Mouse (Mus musculus) colon, adult 2 months (tissue): ENCODE results near the gene Klhdc10. TPM values are rescaled to one million over a fixed set of nuclear protein-coding genes. Genes with fewer than 3 reads are reported as not detected.

Experiments
- polyA plus RNA-seq: library from polyadenylated mRNA; depleted of rRNA; stranded (reverse); fragments of >200 nt; gene quantifications from 2 replicates; pipeline ENCODE4 v1.2.3, GENCODE M21; 2012; rRNA removed

Gene Klhdc10
- polyA plus RNA-seq: 13.1 and 14.3 TPM in 2 replicates

DNA sequence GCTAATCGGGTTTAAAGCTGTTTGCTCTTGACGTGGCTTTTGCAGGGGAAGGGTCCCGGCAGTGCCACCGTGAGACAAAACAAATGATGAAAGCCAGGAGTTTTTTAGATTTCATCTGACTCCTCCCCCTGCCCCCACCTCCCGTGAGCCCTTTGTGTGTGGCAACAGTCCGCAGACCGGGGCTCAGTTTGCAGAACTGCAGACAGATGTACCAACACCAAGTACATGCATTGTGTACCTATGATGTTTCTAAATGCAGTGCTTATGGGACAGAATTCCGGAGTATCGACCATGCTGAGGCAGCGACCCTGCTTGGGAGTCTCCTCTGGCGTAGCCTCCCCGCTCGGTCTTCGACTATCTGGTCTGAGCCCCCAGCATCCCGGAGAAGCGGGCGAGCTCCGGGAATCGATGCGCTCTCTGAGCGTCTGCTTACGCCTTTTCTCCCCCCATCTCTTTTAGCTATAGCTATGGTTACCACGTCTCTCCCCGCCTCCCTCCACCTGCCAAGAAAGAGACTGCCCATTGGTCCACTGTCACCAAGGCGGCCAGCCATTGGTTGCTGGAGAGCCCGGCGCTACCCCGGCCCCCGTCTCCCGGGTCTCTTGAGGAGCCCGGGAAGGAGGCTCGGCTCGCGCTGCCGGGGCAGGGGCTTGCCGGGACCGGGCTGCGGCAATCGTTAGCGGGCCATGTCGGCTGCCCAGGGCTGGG, at the start of gene Klhdc10:
Gene Klhdc10 (plus strand): TSS at position 561 of the 708 bp plus-strand sequence.

DNA sequence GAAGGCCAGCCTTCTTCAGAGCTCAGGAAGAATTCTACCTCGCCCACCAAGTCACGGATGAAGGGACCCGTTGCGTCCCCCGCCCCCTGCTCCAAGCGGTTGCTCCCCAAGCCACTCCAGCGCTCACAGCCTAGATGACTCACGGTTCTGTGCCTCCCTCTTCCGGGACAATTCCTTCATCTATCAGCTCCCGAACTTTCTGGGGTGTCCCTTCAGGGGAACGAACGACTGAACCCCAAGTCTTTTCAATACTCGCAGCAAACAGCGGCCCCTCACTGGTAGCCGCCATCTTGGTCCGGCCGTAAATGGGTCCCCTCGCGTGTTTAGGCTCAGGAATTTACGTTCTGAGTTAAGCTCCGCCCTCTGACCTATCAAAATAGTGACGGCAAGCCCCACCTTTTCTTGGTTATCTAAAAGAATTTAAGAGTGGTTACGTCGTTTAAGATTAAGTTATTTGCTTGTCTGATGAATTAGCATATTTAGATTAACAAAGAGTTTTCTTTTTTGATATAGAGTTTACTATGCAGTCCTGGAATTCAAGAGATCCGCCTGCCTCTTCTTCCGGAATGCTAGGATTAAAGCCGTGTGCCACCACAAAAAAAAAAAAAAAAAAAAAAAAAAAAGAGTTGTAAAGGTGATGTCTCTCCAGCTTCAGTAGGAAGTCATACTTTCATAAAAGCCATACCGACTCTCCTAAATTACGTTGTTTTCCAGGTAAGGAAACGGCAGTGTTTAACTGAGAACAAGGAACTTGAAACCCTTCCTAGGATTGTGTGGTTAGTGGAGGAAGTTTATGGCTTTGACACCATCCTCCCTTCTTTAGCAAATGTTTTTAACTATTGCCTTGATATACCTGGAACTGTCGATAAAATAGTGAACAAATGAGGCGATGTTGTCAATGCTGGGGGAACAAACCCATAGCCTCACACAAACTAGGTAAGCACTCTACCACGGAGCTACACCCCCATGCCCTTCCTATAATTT, 10.7 kb upstream of the Klhdc10 start, which contains the start of gene Zc3hc1:
Gene Zc3hc1 (minus strand): TSS at position 315 of the 984 bp plus-strand sequence.

Other genes with a start within 250 kb of the Klhdc10 start
- 111 and 135 TPM in 2 replicates for gene Ube2h, start 97.3 kb upstream of the Klhdc10 start, polyA plus RNA-seq
- 5.5 and 8.5 TPM in 2 replicates for gene Zc3hc1, start 10.8 kb upstream of the Klhdc10 start, polyA plus RNA-seq
- gene Tmem209, start 107.9 kb downstream of the Klhdc10 start, polyA plus RNA-seq: 20.8 and 23.2 TPM in 2 replicates
- not detected in 2 replicates for gene Ssmem1, start 108.0 kb downstream of the Klhdc10 start, polyA plus RNA-seq
- gene Cpa2, start 139.7 kb downstream of the Klhdc10 start, polyA plus RNA-seq: 1.7 and 79.8 TPM in 2 replicates
- 0.05 TPM in 1 of 2 replicates, not detected in the other for gene Cpa4, start 166.5 kb downstream of the Klhdc10 start, polyA plus RNA-seq
- gene Cpa5, start 209.1 kb downstream of the Klhdc10 start, polyA plus RNA-seq: not detected in 2 replicates
- gene Cpa1, start 237.3 kb downstream of the Klhdc10 start, polyA plus RNA-seq: 0.84 and 879 TPM in 2 replicates